Comparison of ENCODE assay signal across 16 mouse cellular contexts in genomic region chr6:16862050-16862449, GRCm38 (mm10). TPM values are rescaled to one million over a fixed set of nuclear protein-coding genes. Genes with fewer than 3 reads are reported as not detected.
"Had no signal": no experiment of that assay in that cellular context is flagged by ENCODE, and none has a peak within 500 bp of the region (broad histone marks: within the 10 kb centered on the region; RNA-seq: fewer than 3 reads in every experiment).

No protein-coding gene starts in this region.

- H3K4me1 ChIP-seq: neural tube, embryonic 12.5 days; neural tube, embryonic 13.5 days; neural tube, embryonic 15.5 days; stomach, embryonic 15.5 days had no signal

- H3K27me3 ChIP-seq: neural tube, embryonic 12.5 days; neural tube, embryonic 13.5 days; neural tube, embryonic 15.5 days; stomach, embryonic 15.5 days had no signal

- DNase-seq: retina, postnatal 1 day; right cerebral cortex, postnatal 14 days; right cerebral cortex, postnatal 4 days; spleen, adult 18-20 months; thymus, adult 18-20 months; thymus, adult 2 months; thymus, postnatal 14 days; thymus, postnatal 25 days; thymus, postnatal 36 days; thymus, postnatal 4 days had no signal

- H3K9me3 ChIP-seq: neural tube, embryonic 12.5 days; neural tube, embryonic 13.5 days; neural tube, embryonic 15.5 days; stomach, embryonic 15.5 days had no signal

- H3K4me3 ChIP-seq: neural tube, embryonic 12.5 days; neural tube, embryonic 13.5 days; neural tube, embryonic 15.5 days; stomach, embryonic 15.5 days had no signal

- H3K27ac ChIP-seq: neural tube, embryonic 12.5 days; neural tube, embryonic 13.5 days; neural tube, embryonic 15.5 days; stomach, embryonic 15.5 days; stomach, postnatal 0 days had no signal

- H3K4me2 ChIP-seq: neural tube, embryonic 12.5 days; neural tube, embryonic 13.5 days; neural tube, embryonic 15.5 days; stomach, embryonic 15.5 days had no signal

- H3K9ac ChIP-seq: neural tube, embryonic 12.5 days; neural tube, embryonic 13.5 days; neural tube, embryonic 15.5 days; stomach, embryonic 15.5 days had no signal

- H3K36me3 ChIP-seq: neural tube, embryonic 12.5 days; neural tube, embryonic 13.5 days; neural tube, embryonic 15.5 days; stomach, embryonic 15.5 days had no signal

RNA-seq across cellular contexts. Expression of gene Tfec, which starts 36.2 kb away (rescaled TPM):
- polyA plus RNA-seq: testis, adult 2 months had no signal
